Mouse (Mus musculus) neural tube, embryonic 11.5 days (tissue): ENCODE results near the gene Mdfic. TPM values are rescaled to one million over a fixed set of nuclear protein-coding genes. Genes with fewer than 3 reads are reported as not detected.

Source experiments
- ATAC-seq: fragments of 200-750 bp; cut with Nextera tagmentation; 2 replicates; pipeline ENCODE4 v1.8.0; 2017; ENCODE audit warnings: moderate number of reproducible peaks, mild to moderate bottlenecking, moderate TSS enrichment, moderate library complexity; ENCODE audit not compliant: insufficient read depth, low FRiP score, low TSS enrichment
- DNase-seq: peaks from one replicate; pipeline ENCODE4 v3.0.0-alpha.2; 2015; ENCODE audit warnings: low spot score
- H3K27ac ChIP-seq: fragments of 300-500 bp; sonication (generic); 2 replicates; pipeline ENCODE4 v1.5.1; 2014; ENCODE audit warnings: low read depth, mild to moderate bottlenecking, low read length
- H3K27me3 ChIP-seq: fragments of 300-500 bp; sonication (generic); 2 replicates; pipeline ENCODE4 v1.6.1; 2014; ENCODE audit warnings: mild to moderate bottlenecking, low read length, mixed read lengths; ENCODE audit not compliant: control insufficient read depth, insufficient read depth
- H3K36me3 ChIP-seq: fragments of 300-500 bp; sonication (generic); 2 replicates; pipeline ENCODE4 v1.6.1; 2014; ENCODE audit warnings: mild to moderate bottlenecking, low read length, moderate library complexity, mixed read lengths; ENCODE audit not compliant: control insufficient read depth, insufficient read depth
- H3K4me1 ChIP-seq: fragments of 300-500 bp; sonication (generic); 2 replicates; pipeline ENCODE4 v1.6.1; 2014; ENCODE audit warnings: low read length, mixed read lengths; ENCODE audit not compliant: control insufficient read depth, insufficient read depth
- H3K4me2 ChIP-seq: fragments of 300-500 bp; sonication (generic); 2 replicates; pipeline ENCODE4 v1.6.1; 2014; ENCODE audit warnings: low read depth, mild to moderate bottlenecking, moderate library complexity
- H3K4me3 ChIP-seq: fragments of 300-500 bp; sonication (generic); 2 replicates; pipeline ENCODE4 v1.5.1; 2014; ENCODE audit warnings: low read depth, low read length
- H3K9ac ChIP-seq: fragments of 300-500 bp; sonication (generic); 2 replicates; pipeline ENCODE4 v1.6.1; 2014; ENCODE audit warnings: mild to moderate bottlenecking, low read length
- H3K9me3 ChIP-seq: fragments of 300-500 bp; sonication (generic); 2 replicates; pipeline ENCODE4 v1.6.1; 2016; ENCODE audit warnings: low read length; ENCODE audit not compliant: control insufficient read depth
- WGBS: fragments of 180-500 bp; shearing (Covaris S2); extraction: QIAGEN DNeasy Blood & Tissue Kit; methylation state at CpG from one replicate; pipeline ENCODE4 v1.1.7; 2014; 5-methylcytosine and 5-hydroxymethylcytosine counted together
- polyA plus RNA-seq: library from polyadenylated mRNA; unstranded; fragments of >200 nt; fragmentation: Nextera tagmentation; extraction: Ambion mirVana; gene quantifications from 2 replicates; pipeline ENCODE4 v1.2.1, GENCODE M21; 2014

The Mdfic gene
- polyA plus RNA-seq, 1 experiment from 2014 or later = 4.0 TPM

DNA sequence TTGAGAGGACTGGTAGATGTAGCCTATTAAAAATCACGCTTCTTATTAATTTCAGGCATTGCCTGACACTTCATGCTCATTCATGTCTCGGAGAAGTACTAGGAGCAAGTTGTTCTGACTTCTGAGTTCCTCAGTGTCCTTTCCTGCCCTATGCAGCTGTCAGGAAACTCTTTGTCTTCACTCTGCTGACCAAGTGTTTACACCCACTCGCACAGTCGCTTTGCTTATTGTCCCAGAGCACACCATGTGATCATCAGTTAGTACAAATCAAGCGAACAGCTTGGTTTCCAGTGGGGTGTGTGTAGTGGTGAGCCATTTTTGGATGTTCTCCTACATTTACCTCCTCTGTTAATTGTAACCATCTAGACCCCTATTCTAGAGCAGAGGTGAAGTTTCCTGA, 25.4 kb downstream of the Mdfic start:
- DNase-seq = no peak
- no peaks in the 10 kb centered on the region for H3K9me3 ChIP-seq
- H3K4me1 ChIP-seq = no peaks in the 10 kb centered on the region
- no peak for ATAC-seq
- H3K27ac ChIP-seq = no peak overlapping the region
- WGBS = 88% methylated on average over 5 of the region's 5 CpGs
- H3K4me2 ChIP-seq = no peak overlapping the region
- H3K4me3 ChIP-seq = no peak overlapping the region
- no peaks in the 10 kb centered on the region for H3K27me3 ChIP-seq
- no peaks in the 10 kb centered on the region for H3K36me3 ChIP-seq
- H3K9ac ChIP-seq = no peak overlapping the region

DNA sequence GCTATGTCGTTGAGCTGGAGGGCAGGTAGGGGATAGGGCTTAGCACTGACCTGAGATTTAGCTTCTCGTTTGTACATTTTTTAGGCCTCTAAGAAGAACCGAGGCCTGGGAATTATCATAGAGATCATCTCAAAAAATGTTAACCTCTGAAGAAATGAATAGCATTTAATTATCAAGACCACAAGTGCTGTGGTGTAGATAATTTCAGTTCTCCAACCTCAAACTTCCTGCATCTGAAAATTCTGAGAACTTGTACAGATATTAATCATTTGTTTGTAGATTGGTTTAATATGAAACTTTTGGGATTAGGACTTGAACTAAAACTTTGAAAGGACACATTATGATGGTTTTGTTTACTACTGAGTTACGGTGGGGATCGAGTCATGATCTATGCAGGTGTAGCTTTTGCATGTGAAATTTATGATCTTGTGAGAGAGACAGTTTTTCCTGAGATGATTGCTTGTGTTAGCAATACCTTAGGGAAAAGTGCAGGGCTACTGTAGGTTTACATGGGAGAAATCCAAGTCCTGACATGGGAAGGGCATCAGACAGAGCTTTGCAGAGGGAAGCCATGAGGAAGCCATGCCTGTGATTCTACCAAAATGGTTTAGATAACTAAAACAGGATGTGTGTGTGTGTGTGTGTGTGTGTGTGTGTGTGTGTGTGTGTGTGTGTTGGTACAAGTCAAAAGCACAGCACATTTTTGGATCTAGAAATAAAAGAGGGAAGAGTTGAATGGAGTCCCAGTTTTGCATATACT, 27.1 kb downstream of the Mdfic start:
- WGBS = 92% methylated on average over 5 of the region's 5 CpGs
- H3K9me3 ChIP-seq = no peaks in the 10 kb centered on the region
- no peak overlapping the region for H3K4me3 ChIP-seq
- no peak overlapping the region for H3K9ac ChIP-seq
- no peaks in the 10 kb centered on the region for H3K27me3 ChIP-seq
- H3K36me3 ChIP-seq = no peaks in the 10 kb centered on the region
- DNase-seq (no peak), ATAC-seq (no peak)
- H3K27ac ChIP-seq = no peak overlapping the region
- H3K4me1 ChIP-seq = no peaks in the 10 kb centered on the region
- H3K4me2 ChIP-seq = no peak overlapping the region

DNA sequence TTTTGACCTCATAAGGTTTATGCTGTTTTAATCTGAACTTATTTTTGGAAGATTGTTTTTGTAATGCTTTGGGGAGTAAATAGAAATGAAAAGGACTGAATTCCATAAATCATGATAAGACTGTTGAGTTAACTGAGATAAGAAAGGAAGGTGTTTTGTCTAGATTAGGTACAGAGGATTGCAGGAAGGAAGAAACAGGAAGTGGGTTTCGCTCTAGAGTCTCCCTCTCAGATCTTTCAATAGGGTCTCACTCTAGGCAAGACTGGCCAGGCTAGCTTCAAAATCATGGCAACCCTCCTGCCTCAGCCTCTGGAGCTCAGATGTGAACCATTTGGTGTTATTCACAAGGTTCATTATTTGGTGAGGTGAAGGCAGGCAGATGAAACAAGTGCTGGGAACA, 27.8 kb downstream of the Mdfic start:
- no peak for DNase-seq
- Histone ChIP-seq H3K36me3 (no peaks in the 10 kb centered on the region), H3K9me3 (no peaks in the 10 kb centered on the region), H3K4me1 (no peaks in the 10 kb centered on the region), H3K9ac (no peak overlapping the region), H3K27ac (no peak overlapping the region), H3K4me2 (no peak overlapping the region), H3K27me3 (no peaks in the 10 kb centered on the region), H3K4me3 (no peak overlapping the region)
- ATAC-seq = no peak
- WGBS = 97% methylated on average over 1 of the region's 1 CpGs

DNA sequence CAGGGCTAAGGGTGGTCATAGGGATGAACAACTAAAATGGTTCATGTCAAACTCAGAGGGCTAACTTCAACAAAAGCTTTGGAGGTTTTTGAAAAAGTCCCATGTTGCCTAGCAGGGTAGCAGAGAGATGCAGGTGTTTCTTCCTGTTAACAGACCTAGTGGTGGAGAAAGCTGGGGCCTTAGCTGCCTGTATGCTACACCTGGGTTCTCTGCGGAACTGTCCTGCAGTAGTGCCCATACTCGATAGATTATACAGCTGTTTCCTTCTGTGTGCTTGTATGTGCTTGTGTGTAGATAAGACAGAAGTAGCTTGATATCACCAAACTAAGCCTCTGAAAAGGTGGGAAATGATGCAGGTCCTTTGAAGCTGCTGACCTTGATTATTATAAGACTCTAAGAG, 28.5 kb downstream of the Mdfic start:
- Histone ChIP-seq H3K9ac (no peak overlapping the region), H3K4me3 (no peak overlapping the region), H3K27me3 (no peaks in the 10 kb centered on the region), H3K9me3 (no peaks in the 10 kb centered on the region), H3K27ac (no peak overlapping the region), H3K36me3 (no peaks in the 10 kb centered on the region), H3K4me2 (no peak overlapping the region), H3K4me1 (no peaks in the 10 kb centered on the region)
- ATAC-seq (no peak), DNase-seq (no peak)
- 92% methylated on average over 2 of the region's 2 CpGs for WGBS

DNA sequence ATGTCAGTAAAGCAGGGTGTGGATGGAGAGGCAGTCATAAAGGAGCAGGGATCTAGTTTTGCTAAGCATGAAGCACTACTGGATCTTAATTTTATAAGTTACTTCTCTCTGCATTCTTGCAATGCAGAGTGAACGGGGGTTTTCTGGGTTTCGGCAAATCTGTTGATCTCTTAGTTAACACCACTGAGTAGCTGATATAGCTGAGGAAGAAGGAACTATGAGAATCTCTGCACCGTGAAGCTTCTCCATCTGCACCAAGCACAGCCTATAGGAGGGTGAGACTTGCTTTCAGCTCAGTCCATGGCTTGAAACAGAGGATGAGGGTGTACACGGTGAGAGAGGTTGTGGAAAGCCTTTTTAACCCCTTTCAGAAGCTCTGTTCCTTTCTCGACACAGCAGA, 29.6 kb downstream of the Mdfic start:
- Histone ChIP-seq H3K4me1 (no peaks in the 10 kb centered on the region), H3K36me3 (no peaks in the 10 kb centered on the region), H3K27ac (no peak overlapping the region), H3K9me3 (no peaks in the 10 kb centered on the region), H3K4me3 (no peak overlapping the region), H3K27me3 (no peaks in the 10 kb centered on the region), H3K4me2 (no peak overlapping the region), H3K9ac (no peak overlapping the region)
- WGBS = 90% methylated on average over 5 of the region's 5 CpGs
- ATAC-seq (no peak), DNase-seq (no peak)

DNA sequence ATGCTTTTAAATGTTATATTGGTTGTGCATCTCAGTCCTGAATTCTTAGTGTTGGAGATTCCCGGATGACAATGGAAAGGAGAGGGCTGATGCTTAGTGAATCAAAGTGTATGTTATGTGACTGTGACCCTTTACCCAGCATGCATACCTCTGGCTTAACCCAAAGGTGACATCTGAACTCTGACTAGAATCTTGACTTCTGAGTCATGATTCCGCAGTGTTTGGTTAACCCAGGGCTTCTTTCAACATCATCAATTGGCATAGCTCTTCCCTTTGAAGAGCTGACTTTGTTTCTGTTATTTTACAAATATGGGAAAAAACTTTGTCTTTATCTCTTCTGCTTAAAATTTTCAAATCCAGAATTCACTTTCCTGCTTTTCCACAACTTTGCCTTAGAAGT, 30.9 kb downstream of the Mdfic start:
- no peak overlapping the region for H3K9ac ChIP-seq
- no peak overlapping the region for H3K4me3 ChIP-seq
- H3K9me3 ChIP-seq = no peaks in the 10 kb centered on the region
- no peak overlapping the region for H3K27ac ChIP-seq
- H3K4me2 ChIP-seq = no peak overlapping the region
- DNase-seq = no peak
- no peaks in the 10 kb centered on the region for H3K27me3 ChIP-seq
- no peaks in the 10 kb centered on the region for H3K36me3 ChIP-seq
- WGBS = 94% methylated on average over 2 of the region's 2 CpGs
- ATAC-seq = no peak
- H3K4me1 ChIP-seq = no peaks in the 10 kb centered on the region

DNA sequence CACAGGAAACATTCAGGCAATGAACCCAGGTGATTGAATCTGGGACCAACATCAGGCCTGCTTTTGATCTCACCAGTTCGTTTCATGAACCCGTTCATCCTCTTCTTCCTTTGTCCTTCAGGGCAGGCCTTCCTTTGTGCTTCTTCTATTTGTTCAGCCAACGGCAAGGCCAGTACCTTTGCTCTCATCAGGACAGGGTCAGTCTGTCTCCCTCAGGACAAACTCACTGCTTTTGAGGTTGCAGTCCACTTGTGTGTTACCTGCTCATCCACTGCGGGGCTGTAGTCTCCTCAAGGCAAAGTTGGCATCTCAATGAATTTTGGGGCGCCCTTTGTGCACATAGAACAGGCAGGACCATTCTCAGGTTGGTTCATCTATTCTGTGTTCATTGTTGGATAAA, 31.7 kb downstream of the Mdfic start:
- no peaks in the 10 kb centered on the region for H3K4me1 ChIP-seq
- H3K27ac ChIP-seq = no peak overlapping the region
- H3K27me3 ChIP-seq = no peaks in the 10 kb centered on the region
- no peaks in the 10 kb centered on the region for H3K36me3 ChIP-seq
- H3K9ac ChIP-seq = no peak overlapping the region
- DNase-seq (no peak), ATAC-seq (no peak)
- H3K4me2 ChIP-seq = no peak overlapping the region
- no peaks in the 10 kb centered on the region for H3K9me3 ChIP-seq
- no peak overlapping the region for H3K4me3 ChIP-seq
- 92% methylated on average over 5 of the region's 5 CpGs for WGBS

DNA sequence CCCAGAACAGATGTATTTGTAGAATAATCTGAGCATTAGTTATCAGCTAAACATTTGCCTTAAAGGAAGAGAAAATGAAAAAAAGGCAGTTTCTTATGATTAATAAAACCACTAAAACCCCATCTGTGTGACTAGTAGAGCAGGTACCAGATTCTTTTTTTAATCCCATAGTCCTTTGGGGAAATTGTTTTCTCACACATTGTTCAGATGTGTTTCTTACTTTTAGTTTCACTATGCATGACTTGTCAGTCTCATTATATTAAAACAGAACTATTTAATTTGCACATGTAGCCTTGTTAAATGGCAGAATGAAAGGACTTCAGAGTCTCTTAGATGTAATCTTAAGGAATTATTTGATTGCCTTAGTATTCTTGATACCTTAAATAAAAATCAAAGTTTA, 32.7 kb downstream of the Mdfic start:
- no peak for ATAC-seq
- Histone ChIP-seq H3K4me1 (no peaks in the 10 kb centered on the region), H3K27me3 (no peaks in the 10 kb centered on the region), H3K27ac (no peak overlapping the region), H3K9me3 (no peaks in the 10 kb centered on the region), H3K4me3 (no peak overlapping the region), H3K9ac (no peak overlapping the region), H3K36me3 (no peaks in the 10 kb centered on the region), H3K4me2 (no peak overlapping the region)
- DNase-seq = no peak

DNA sequence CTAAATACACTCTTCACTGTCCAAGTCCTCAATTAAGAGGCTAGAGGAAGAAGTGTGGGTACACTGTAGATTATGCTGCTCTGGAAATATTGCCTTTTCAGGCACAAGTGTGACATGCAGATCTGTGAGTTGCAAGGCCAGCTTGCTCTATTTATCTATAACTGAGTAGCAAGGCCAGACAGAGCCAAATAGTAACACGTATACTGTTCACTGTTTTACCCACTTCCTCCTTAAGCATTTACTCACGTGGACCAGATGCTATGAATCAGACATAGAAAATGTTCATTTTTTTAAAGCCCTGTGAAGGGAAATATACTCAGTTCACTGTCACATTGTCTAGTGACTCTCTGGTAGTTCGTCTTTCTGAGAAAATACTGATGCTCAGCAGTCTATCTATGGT, 37.9 kb downstream of the Mdfic start:
- H3K27me3 ChIP-seq = no peaks in the 10 kb centered on the region
- H3K4me2 ChIP-seq = no peak overlapping the region
- no peaks in the 10 kb centered on the region for H3K4me1 ChIP-seq
- DNase-seq (no peak), ATAC-seq (no peak)
- no peak overlapping the region for H3K9ac ChIP-seq
- H3K36me3 ChIP-seq = no peaks in the 10 kb centered on the region
- no peak overlapping the region for H3K27ac ChIP-seq
- H3K9me3 ChIP-seq = no peaks in the 10 kb centered on the region
- no peak overlapping the region for H3K4me3 ChIP-seq
- whole genome bisulfite sequencing = 86% methylated on average over 3 of the region's 3 CpGs
